Mouse (Mus musculus) right cerebral cortex, postnatal 10 days (tissue): ENCODE measurements around the gene 9530003J23Rik.
"Not testable (repeated sequence)": the region's sequence is repeated elsewhere in the genome, so short reads cannot be mapped to it uniquely, and the experiment has no call there.

ENCODE experiments used
- DNase-seq, 2 experiments: peaks; one replicate each; pipeline ENCODE4 v3.0.0; 2021; ENCODE audit warnings: low spot score in 2 of 2

The 9530003J23Rik gene

GRCm38 (mm10) chr10:117225094-117225493 lies 13.4 kb downstream of the 9530003J23Rik start:
- DNase-seq, result no peak

- DNase-seq, result peak; percentile 95 to 96
Measured at GRCm38 (mm10) chr10:117224102-117224990, 14.2 kb downstream of the 9530003J23Rik start, which contains the start of gene Yeats4. Yeats4 (minus strand) TSS chr10:117224507.

GRCm38 (mm10) chr10:117223758-117224101 lies 14.8 kb downstream of the 9530003J23Rik start:
- DNase-seq, result no peak

- no peak for DNase-seq
Measured at GRCm38 (mm10) chr10:117222821-117223220, 15.7 kb downstream of the 9530003J23Rik start.

- no peak for DNase-seq
Measured at GRCm38 (mm10) chr10:117218351-117218750, 20.2 kb downstream of the 9530003J23Rik start.

- DNase-seq, result no peak
Measured at GRCm38 (mm10) chr10:117217246-117217840, 21.2 kb downstream of the 9530003J23Rik start.

- peak in 1 of 2 experiments; percentile 70 for DNase-seq
Measured at GRCm38 (mm10) chr10:117216793-117217192, 21.7 kb downstream of the 9530003J23Rik start.

- no peak for DNase-seq
Measured at GRCm38 (mm10) chr10:117216132-117216495, 22.4 kb downstream of the 9530003J23Rik start.

- DNase-seq, result no peak
Measured at GRCm38 (mm10) chr10:117215409-117216131, 22.9 kb downstream of the 9530003J23Rik start.

GRCm38 (mm10) chr10:117211023-117211422 lies 27.5 kb downstream of the 9530003J23Rik start:
- DNase-seq, result no peak

- peak; percentile 52 to 59 for DNase-seq
Measured at GRCm38 (mm10) chr10:117209469-117209938, 29.0 kb downstream of the 9530003J23Rik start.

GRCm38 (mm10) chr10:117208787-117209186 lies 29.7 kb downstream of the 9530003J23Rik start:
- not testable (repeated sequence) for DNase-seq

GRCm38 (mm10) chr10:117208221-117208620 lies 30.3 kb downstream of the 9530003J23Rik start:
- no peak for DNase-seq

- no peak for DNase-seq
Measured at GRCm38 (mm10) chr10:117206070-117206469, 32.4 kb downstream of the 9530003J23Rik start.

- no peak for DNase-seq
Measured at GRCm38 (mm10) chr10:117203558-117203981, 34.9 kb downstream of the 9530003J23Rik start.

- no peak for DNase-seq
Measured at GRCm38 (mm10) chr10:117202981-117203557, 35.4 kb downstream of the 9530003J23Rik start.

- no peak for DNase-seq
Measured at GRCm38 (mm10) chr10:117199701-117200100, 38.8 kb downstream of the 9530003J23Rik start.

GRCm38 (mm10) chr10:117196696-117197095 lies 41.8 kb downstream of the 9530003J23Rik start:
- no peak for DNase-seq

- DNase-seq, result no peak
Measured at GRCm38 (mm10) chr10:117195748-117196147, 42.8 kb downstream of the 9530003J23Rik start.

- no peak for DNase-seq
Measured at GRCm38 (mm10) chr10:117195005-117195404, 43.5 kb downstream of the 9530003J23Rik start.

- DNase-seq, result no peak
Measured at GRCm38 (mm10) chr10:117193364-117193763, 45.1 kb downstream of the 9530003J23Rik start.
